Mouse (Mus musculus) effector memory CD4-positive, alpha-beta T cell, adult 7 months (primary cell): ENCODE results near the gene Tbx4. TPM values are rescaled to one million over a fixed set of nuclear protein-coding genes. Genes with fewer than 3 reads are reported as not detected.

Source experiments
- polyA plus RNA-seq: library from polyadenylated mRNA; unstranded; fragments of 100-300 nt; shearing (Covaris generic); gene quantifications from one replicate; pipeline ENCODE4 v1.2.1, GENCODE M21; 2017

Tbx4 gene
- polyA plus RNA-seq: 0.12 TPM

GRCm38 (mm10) chr11:85885665-85886428 lies at the start of gene Tbx4:
TSS of gene Tbx4 (plus strand) at chr11:85886422.

DNA sequence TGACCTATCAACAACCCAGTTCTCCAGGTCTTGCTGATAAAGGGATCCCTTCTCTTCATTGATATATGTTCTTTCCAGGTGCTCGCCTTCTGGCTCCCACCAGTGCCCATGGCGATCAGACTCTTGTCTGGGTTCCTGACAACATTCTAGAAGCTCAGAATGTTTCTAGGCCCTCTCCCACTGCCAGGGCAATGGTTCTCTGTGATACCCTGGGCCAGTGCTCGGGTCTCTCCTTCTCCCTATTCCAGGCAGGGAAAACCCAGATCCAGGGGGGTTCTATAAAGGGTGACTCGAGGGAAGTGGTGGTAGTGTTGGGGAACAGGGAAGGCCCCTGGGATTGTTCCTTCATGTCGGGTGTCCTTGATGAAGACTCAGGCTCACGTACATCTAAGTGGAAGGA lies 36.0 kb upstream of the Tbx4 start, which contains the start of gene Gm11444:
Gene Gm11444 (minus strand): TSS at position 101 of the 400 bp plus-strand sequence.

Other genes with a start within 250 kb of the Tbx4 start
- gene Tbx2, start 53.9 kb upstream of the Tbx4 start, polyA plus RNA-seq: 0.30 TPM
- not detected for gene Gm11444, start 36.1 kb upstream of the Tbx4 start, polyA plus RNA-seq